Mouse (Mus musculus) neural tube, embryonic 12.5 days (tissue): ENCODE results near the gene Dnaaf5. TPM values are rescaled to one million over a fixed set of nuclear protein-coding genes. Genes with fewer than 3 reads are reported as not detected.

Experiments used
- ATAC-seq: fragments of 200-750 bp; cut with Nextera tagmentation; 2 replicates; pipeline ENCODE4 v1.8.0; 2017; ENCODE audit warnings: low read depth, mild to moderate bottlenecking, moderate TSS enrichment, moderate library complexity; ENCODE audit not compliant: low FRiP score
- H3K27ac ChIP-seq: fragments of 300-500 bp; sonication (generic); 2 replicates; pipeline ENCODE4 v1.5.1; 2016
- H3K27me3 ChIP-seq: fragments of 300-500 bp; sonication (generic); replicated peaks from 2 replicates; pipeline ENCODE4 v1.6.1; 2016; ENCODE audit warnings: mild to moderate bottlenecking
- H3K36me3 ChIP-seq: fragments of 300-500 bp; sonication (generic); 2 replicates; pipeline ENCODE4 v1.6.1; 2016; ENCODE audit warnings: mild to moderate bottlenecking
- H3K4me1 ChIP-seq: fragments of 300-500 bp; sonication (generic); 2 replicates; pipeline ENCODE4 v1.6.1; 2016
- H3K4me2 ChIP-seq: fragments of 300-500 bp; sonication (generic); replicated peaks from 2 replicates; pipeline ENCODE4 v1.6.1; 2016; ENCODE audit warnings: mild to moderate bottlenecking
- H3K4me3 ChIP-seq: fragments of 300-500 bp; sonication (generic); 2 replicates; pipeline ENCODE4 v1.5.1; 2016
- H3K9ac ChIP-seq: fragments of 300-500 bp; sonication (generic); 2 replicates; pipeline ENCODE4 v1.6.1; 2016; ENCODE audit warnings: mild to moderate bottlenecking
- H3K9me3 ChIP-seq: fragments of 300-500 bp; sonication (generic); 2 replicates; pipeline ENCODE4 v1.6.1; 2016; ENCODE audit warnings: mild to moderate bottlenecking
- WGBS: fragments of 180-500 bp; shearing (Covaris S2); methylation state at CpG from one replicate; pipeline ENCODE4 v1.1.7; 2016; 5-methylcytosine and 5-hydroxymethylcytosine counted together
- polyA plus RNA-seq: library from polyadenylated mRNA; unstranded; fragments of >200 nt; fragmentation: Nextera tagmentation; extraction: Ambion mirVana; gene quantifications from 2 replicates; pipeline ENCODE4 v1.2.1, GENCODE M21; 2016

The Dnaaf5 gene
- polyA plus RNA-seq, 1 experiment from 2014 or later, result 7.4 TPM

DNA sequence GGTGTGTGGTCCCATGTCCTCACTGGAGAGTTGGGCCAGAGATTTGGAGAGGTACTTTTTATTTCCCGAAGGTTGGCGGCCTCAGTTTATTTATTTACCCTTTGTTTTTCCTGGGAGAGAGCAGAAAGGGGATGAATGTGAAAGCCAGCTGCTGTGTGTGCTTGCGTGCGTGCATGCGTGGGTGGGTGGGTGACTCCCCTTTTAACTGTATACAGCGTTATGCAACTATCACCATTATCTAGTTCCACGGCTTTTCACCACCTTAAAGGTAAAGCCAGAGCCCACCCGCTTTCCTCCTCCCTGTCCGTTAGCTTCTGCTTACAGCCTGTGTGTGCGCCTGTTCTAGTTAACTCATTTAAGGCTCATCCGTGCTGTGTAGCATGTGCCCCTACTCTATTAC is 52.1 kb downstream of the Dnaaf5 start:
- Histone ChIP-seq H3K4me1 (peaks cover 30% of the 10 kb centered on the region), H3K36me3 (0 out of 2 replicates have a peak, but pooled peaks cover 5% of the 10 kb centered on the region), H3K4me2 (peak overlapping the region; percentile 83), H3K27ac (no peak overlapping the region), H3K9me3 (no peaks in the 10 kb centered on the region), H3K27me3 (no peaks in the 10 kb centered on the region), H3K4me3 (peak overlapping the region; percentile 93; the same call in 1 of the 2 replicates), H3K9ac (0 out of 2 replicates have a peak overlapping the region, but pooled peaks have one; percentile 93)
- ATAC-seq, result no peak
- whole genome bisulfite sequencing, result 74% methylated on average over 11 of the region's 11 CpGs

DNA sequence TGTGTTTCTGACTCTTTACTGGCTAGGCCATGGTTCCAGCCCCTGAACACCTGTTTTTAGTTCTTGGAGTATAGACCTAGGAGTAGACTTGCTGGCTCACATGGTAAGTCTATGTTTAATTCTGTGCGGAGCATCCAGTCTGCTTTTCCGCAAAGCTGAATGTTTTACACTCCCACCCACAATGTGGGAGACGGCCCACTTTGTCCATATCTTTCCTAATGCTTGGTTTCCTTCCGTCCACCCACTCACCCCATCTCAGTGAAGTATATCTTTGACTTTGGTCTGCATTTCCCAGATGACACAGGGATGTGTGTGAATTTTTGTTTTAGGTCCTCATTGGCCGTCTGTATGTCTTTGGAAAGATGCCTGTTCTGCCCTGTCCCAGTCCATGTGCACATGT is 53.3 kb downstream of the Dnaaf5 start:
- Histone ChIP-seq H3K9ac (no peak overlapping the region), H3K36me3 (0 out of 2 replicates have a peak, but pooled peaks cover 5% of the 10 kb centered on the region), H3K4me3 (no peak overlapping the region), H3K4me2 (no peak overlapping the region), H3K9me3 (no peaks in the 10 kb centered on the region), H3K4me1 (peaks cover 30% of the 10 kb centered on the region), H3K27ac (no peak overlapping the region), H3K27me3 (no peaks in the 10 kb centered on the region)
- ATAC-seq, result no peak
- 92% methylated on average over 5 of the region's 5 CpGs for WGBS

DNA sequence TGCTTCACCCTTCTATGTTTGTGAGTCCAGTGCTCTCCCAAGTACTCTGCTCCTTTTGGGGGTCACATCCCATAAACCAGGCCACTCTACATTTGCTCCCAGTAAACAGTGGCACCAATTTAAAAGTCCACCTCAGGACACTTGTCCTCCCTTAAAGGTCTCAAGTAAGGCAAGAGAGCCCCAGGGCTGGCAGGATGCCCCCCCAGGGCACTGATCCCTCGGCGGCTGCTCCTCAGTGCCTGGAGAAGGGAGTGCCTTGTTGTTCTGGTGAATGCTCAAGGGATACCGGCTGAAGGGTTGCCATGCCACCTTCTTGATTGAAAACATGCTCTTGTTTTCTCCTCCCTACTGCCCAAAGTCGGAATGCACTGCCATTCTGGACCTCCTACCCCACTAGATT is 56.1 kb downstream of the Dnaaf5 start:
- H3K9ac ChIP-seq, result no peak overlapping the region
- no peak for ATAC-seq
- H3K4me3 ChIP-seq, result no peak overlapping the region
- H3K27ac ChIP-seq, result no peak overlapping the region
- H3K4me1 ChIP-seq, result peaks cover 24% of the 10 kb centered on the region
- H3K9me3 ChIP-seq, result no peaks in the 10 kb centered on the region
- H3K27me3 ChIP-seq, result no peaks in the 10 kb centered on the region
- H3K4me2 ChIP-seq, result no peak overlapping the region
- peaks cover 16% of the 10 kb centered on the region for H3K36me3 ChIP-seq
- 80% methylated on average over 4 of the region's 4 CpGs for WGBS

DNA sequence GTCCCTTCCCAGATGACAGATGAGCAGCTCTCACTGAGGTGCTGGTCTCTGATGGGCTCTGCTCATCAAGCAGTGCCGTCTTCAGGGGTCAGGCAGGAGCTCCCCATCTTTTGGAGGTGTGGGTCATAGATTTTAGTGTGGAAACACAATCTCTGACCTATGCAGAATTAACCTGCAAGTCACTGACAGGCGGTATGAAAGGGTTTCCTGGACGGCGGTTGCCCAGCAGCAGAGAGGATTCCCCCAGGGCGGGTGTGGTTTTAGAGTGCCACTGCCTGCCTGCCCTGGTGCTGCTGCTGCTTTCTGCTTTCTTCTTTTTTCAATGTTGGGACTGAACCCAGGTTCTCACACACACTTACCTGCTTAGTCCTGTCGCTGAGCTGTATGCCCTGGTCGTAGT is 56.5 kb downstream of the Dnaaf5 start:
- 75% methylated on average over 7 of the region's 7 CpGs for WGBS
- Histone ChIP-seq H3K4me2 (no peak overlapping the region), H3K9ac (no peak overlapping the region), H3K27ac (no peak overlapping the region), H3K9me3 (no peaks in the 10 kb centered on the region), H3K27me3 (no peaks in the 10 kb centered on the region), H3K4me1 (peaks cover 20% of the 10 kb centered on the region), H3K4me3 (no peak overlapping the region), H3K36me3 (peaks cover 16% of the 10 kb centered on the region)
- ATAC-seq, result no peak

DNA sequence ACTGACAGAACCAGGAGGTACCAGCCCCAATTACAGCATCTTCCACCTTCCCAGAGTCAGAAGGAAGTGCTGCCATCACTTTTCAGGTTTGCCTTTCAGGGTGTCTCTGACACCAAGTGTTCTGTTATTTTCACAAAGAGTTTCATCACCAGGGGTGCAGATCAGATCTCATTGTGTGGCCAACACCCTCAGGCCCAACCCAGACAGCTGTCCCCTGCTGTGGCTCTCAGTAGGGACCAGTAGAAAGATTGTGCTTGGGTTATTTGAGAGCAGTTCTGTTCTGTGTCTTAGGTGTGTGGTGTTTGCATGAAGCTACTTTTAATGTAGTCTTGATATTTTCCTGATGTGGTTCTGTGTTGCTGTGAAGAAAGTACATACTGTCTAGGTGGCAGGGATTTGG is 58.2 kb downstream of the Dnaaf5 start:
- no peaks in the 10 kb centered on the region for H3K9me3 ChIP-seq
- ATAC-seq, result no peak
- peaks cover 16% of the 10 kb centered on the region for H3K36me3 ChIP-seq
- H3K27me3 ChIP-seq, result no peaks in the 10 kb centered on the region
- H3K4me2 ChIP-seq, result no peak overlapping the region
- H3K27ac ChIP-seq, result no peak overlapping the region
- H3K4me1 ChIP-seq, result peaks cover 9% of the 10 kb centered on the region; the same call in 1 of the 2 replicates
- H3K9ac ChIP-seq, result no peak overlapping the region
- no peak overlapping the region for H3K4me3 ChIP-seq

DNA sequence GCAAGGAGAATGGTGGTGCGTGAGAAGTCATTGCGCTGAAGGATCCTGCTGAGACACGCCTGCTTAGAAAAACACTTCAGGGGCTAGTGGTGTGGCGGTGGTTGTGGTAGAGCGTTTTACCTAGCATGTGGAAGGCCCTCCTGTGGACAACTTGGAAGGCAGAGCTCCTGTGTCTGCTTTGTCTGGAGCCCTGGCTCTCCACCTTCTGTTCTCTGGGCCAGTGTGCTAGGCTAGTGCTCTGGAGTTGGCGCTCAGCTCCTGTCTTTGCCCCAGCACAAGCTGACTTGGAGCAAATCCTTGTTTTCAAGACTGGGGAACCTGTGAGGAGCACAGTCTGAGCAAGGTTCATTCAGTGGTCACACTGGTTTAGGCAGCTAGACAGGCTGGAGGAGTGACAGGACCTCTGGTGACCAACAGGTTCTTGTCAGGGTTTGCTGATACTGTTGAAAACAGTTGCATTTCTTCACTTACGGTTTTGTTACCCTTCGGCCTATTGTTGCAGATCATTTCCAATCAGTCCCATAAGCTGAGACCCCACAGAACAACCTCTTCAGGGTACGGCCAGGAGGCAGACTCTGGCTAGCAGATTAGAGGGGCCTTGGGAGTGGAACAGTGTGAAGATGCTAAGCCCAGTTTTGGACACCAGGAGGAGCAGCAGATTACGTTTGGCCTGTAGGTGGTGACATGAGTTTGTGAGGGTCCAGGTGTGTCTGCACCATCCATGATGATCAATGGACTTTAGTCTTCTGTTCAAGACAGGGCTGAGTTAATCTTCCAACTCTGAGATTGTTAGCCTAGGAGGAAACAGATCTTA is 59.1 kb downstream of the Dnaaf5 start:
- Histone ChIP-seq H3K27me3 (no peaks in the 10 kb centered on the region), H3K27ac (no peak overlapping the region), H3K9ac (no peak overlapping the region), H3K36me3 (peaks cover 16% of the 10 kb centered on the region), H3K4me3 (no peak overlapping the region), H3K4me1 (peaks cover 9% of the 10 kb centered on the region; the same call in 1 of the 2 replicates), H3K9me3 (no peaks in the 10 kb centered on the region), H3K4me2 (no peak overlapping the region)
- WGBS, result 88% methylated on average over 10 of the region's 10 CpGs
- no peak for ATAC-seq

DNA sequence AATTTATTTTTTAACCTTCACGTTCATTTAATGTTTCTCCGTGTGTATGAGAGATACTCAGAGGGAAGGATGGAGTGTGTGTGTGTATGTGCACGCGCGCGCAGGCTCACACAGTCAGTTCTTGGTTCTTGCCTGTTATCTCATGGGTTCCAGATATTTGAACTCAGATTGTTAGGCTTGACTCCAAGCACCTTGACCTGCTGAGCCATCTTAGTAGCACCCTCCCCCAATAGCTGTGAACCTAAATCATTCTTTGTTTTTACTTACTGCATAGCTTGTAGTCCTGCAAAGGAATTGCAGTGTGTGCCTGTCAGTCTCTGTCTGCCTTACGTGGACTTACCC is 59.6 kb downstream of the Dnaaf5 start:
- Histone ChIP-seq H3K9ac (no peak overlapping the region), H3K9me3 (no peaks in the 10 kb centered on the region), H3K4me2 (no peak overlapping the region), H3K36me3 (peaks cover 16% of the 10 kb centered on the region), H3K27me3 (no peaks in the 10 kb centered on the region), H3K4me1 (peaks cover 9% of the 10 kb centered on the region; the same call in 1 of the 2 replicates), H3K4me3 (no peak overlapping the region), H3K27ac (no peak overlapping the region)
- WGBS, result 94% methylated on average over 7 of the region's 7 CpGs
- ATAC-seq, result no peak

DNA sequence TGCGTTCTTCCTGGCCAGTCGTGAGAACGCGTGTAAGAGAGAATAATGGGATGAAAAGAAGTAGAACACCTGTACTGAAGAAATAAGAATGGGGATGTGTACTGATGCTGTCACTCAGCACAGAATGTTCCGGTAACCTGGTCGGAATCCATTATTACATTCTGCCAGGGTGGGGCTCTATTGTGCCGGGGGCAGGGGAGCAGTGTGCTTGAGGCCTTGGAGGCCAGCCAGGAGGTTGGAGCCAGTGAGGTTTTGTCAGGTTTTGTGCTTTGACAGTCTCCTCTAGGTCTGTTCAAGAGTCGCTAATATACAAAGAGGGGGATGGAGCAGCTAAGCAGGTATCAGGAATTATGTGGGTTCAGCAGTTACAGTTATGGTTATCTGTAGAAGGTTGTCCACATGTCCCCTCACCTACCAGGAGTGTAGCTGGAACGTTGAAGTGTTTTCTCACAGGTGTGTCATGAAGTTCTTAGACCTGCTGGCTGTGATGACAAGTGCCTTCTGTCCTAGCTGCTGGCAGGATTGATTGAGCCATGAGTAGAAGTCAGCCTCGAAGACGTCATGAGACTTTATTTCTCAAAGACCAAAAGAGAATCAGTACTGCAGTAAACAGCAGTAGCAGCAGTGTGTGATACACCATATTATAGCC is 61.8 kb downstream of the Dnaaf5 start:
- Histone ChIP-seq H3K36me3 (peaks cover 29% of the 10 kb centered on the region), H3K4me2 (no peak overlapping the region), H3K27me3 (no peaks in the 10 kb centered on the region), H3K4me1 (no peaks in the 10 kb centered on the region), H3K4me3 (no peak overlapping the region), H3K27ac (no peak overlapping the region), H3K9ac (no peak overlapping the region), H3K9me3 (no peaks in the 10 kb centered on the region)
- no peak for ATAC-seq
- WGBS, result 95% methylated on average over 11 of the region's 11 CpGs

DNA sequence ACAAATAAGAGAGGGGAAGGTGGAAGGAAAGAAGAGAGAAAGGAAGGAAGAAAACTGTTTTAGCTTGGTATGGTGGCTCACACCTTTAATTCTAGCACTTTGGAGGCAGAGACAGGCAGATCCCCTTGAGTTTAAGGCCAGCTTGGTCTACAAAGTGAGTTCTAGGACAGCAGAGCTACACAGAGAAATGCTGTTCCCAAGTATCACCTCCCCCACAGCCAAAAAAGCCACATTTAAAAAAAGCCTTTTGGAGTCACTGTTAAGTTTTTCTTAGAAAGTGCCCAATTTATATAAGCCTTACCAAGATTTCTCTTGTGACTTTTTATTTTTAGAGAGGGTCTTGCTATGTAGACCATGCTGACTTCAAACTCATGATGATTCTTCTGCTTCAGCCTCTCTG is 64.3 kb downstream of the Dnaaf5 start:
- Histone ChIP-seq H3K27me3 (no peaks in the 10 kb centered on the region), H3K4me2 (no peak overlapping the region), H3K36me3 (peaks cover 33% of the 10 kb centered on the region), H3K4me1 (no peaks in the 10 kb centered on the region), H3K4me3 (no peak overlapping the region), H3K27ac (no peak overlapping the region), H3K9me3 (no peaks in the 10 kb centered on the region), H3K9ac (no peak overlapping the region)
- ATAC-seq, result no peak

DNA sequence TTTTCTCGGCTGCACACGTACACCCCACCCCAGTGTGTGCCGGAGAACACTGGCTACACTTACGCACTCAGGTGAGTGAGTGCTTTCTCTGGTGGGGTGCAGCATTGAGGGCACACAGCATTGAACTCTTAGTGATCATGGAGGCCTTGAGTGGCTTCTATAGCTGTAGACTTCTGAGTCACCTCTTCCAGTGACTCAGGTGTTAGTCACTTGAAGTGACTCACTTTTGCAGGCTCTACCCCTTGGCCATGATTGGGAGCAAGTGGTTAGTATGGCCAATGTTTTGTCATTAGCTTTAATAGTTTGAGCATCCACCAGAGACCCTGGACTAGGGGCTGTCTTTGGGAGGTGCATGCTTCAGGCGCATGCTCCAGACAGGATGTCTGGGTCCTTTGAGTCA is 65.2 kb downstream of the Dnaaf5 start:
- no peak overlapping the region for H3K4me2 ChIP-seq
- H3K4me3 ChIP-seq, result no peak overlapping the region
- H3K36me3 ChIP-seq, result peaks cover 33% of the 10 kb centered on the region
- no peaks in the 10 kb centered on the region for H3K27me3 ChIP-seq
- WGBS, result 97% methylated on average over 5 of the region's 5 CpGs
- H3K9ac ChIP-seq, result no peak overlapping the region
- no peak overlapping the region for H3K27ac ChIP-seq
- no peaks in the 10 kb centered on the region for H3K4me1 ChIP-seq
- H3K9me3 ChIP-seq, result no peaks in the 10 kb centered on the region
- ATAC-seq, result no peak

DNA sequence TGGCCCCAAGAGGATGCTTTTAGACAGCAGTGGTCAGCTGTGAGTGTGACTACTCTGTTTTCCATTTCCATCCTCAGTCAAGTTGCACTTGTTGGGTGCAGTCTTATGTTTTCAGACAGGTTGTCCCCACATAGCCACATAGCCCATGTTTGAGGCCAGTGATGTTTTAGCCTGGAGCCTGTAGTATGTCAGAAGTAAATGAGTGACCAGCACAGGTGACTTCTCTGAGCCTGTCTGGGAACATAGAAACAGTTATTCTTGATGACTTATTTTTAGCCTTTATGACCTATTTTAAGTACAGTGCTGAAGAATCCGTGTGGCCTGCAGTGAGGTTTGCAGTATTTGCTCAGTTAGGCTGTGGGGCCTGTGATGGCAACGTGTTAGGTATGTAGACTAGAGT is 66.1 kb downstream of the Dnaaf5 start:
- Histone ChIP-seq H3K27me3 (no peaks in the 10 kb centered on the region), H3K9ac (no peak overlapping the region), H3K27ac (no peak overlapping the region), H3K9me3 (no peaks in the 10 kb centered on the region), H3K4me2 (no peak overlapping the region), H3K4me3 (no peak overlapping the region), H3K4me1 (no peaks in the 10 kb centered on the region), H3K36me3 (peaks cover 32% of the 10 kb centered on the region)
- ATAC-seq, result no peak
- 93% methylated on average over 2 of the region's 2 CpGs for WGBS

DNA sequence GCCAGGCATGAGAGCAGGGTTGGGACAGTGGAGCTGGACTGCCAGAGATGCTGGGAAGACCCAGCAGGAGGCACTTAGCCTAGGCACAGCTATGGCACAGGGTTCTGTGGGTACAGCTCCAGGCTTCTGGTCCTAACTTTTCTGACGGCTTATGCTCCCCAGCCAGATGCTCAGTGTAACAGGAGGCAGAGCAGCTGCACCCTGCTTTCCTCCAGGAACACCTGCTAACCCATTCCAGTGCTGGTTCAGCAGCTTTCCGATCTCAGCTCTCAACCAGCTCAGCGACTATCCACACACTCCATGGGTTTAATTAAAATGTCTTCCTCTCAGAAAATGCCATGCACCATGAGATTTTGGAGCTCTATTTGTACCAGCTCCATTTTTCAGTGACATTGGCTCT is 66.8 kb downstream of the Dnaaf5 start:
- no peak overlapping the region for H3K4me3 ChIP-seq
- no peaks in the 10 kb centered on the region for H3K4me1 ChIP-seq
- no peak overlapping the region for H3K4me2 ChIP-seq
- H3K9ac ChIP-seq, result no peak overlapping the region
- no peak overlapping the region for H3K27ac ChIP-seq
- ATAC-seq, result no peak
- no peaks in the 10 kb centered on the region for H3K27me3 ChIP-seq
- 90% methylated on average over 3 of the region's 3 CpGs for WGBS
- H3K9me3 ChIP-seq, result no peaks in the 10 kb centered on the region
- H3K36me3 ChIP-seq, result peaks cover 38% of the 10 kb centered on the region
